Mouse (Mus musculus): Measurements from ENCODE around the gene Iffo1.
A peak's percentile ranks its signal among the peaks of the same experiment; 100 is the strongest.

Gene Iffo1

DNA sequence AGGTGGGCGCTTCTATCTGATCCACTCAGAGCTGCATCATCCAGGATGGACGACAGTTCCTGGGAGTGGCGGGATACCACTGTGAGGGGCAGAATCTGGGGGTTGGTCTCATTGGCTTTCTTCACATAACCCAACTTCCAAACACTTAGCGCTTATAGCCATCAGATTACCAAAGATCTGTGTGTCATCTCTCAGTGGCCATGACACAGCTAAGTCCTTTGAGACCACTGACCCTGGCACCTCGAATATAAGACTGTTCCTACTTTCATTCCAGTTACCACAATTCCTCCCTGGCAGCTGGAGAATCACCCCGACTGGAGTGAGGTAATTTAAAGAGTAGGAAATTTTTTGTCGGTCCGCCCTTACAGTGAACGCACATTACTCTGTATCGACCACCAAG, 41.2 kb downstream of the Iffo1 start:
- peaks cover 86% of the 10 kb centered on the region for H3K36me3 ChIP-seq (ENCODE audit: insufficient read depth, low read length)
- no peak overlapping the region for H3K4me3 ChIP-seq (replicated peaks; ENCODE audit: low read length)
- H3K4me1 ChIP-seq (replicated peaks; ENCODE audit: low read depth, low read length) = peaks cover 21% of the 10 kb centered on the region
- H3K27me3 ChIP-seq (ENCODE audit: insufficient read depth, low read length) = no peaks in the 10 kb centered on the region
- no peaks in the 10 kb centered on the region for H3K9me3 ChIP-seq (ENCODE audit: low read length)
- no peak for TF ChIP-seq POU5F1 (IDR thresholded peaks at IDR 0.05; ENCODE audit: borderline replicate concordance, low read length)
- TF ChIP-seq CTCF (conservative IDR thresholded peaks at IDR 0.05; ENCODE audit: low read length) = no peak
- TF ChIP-seq NANOG (IDR thresholded peaks at IDR 0.05; ENCODE audit: borderline replicate concordance, low read length) = no peak

DNA sequence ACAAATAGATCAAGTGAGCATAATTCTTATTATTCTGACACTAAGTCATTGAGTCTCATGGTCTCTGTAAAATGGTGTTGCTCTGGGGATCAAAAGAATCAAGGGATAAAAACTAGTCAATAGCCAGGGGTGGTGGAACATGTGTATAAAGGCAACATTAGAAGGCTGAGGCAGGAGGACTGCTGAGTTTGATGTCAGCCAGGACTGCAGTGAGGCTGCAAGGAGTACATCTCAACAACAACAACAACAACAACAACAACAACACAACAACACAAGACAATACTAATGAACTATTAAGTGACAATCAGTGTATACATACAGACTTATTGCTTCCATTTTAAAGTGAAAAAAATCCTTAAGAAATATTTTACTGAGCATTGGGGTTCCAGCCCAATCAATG, 45.8 kb downstream of the Iffo1 start:
- Histone ChIP-seq H3K27me3 (ENCODE audit: insufficient read depth, low read length) (no peaks in the 10 kb centered on the region), H3K4me1 (replicated peaks; ENCODE audit: low read depth, low read length) (peaks cover 42% of the 10 kb centered on the region), H3K4me3 (replicated peaks; ENCODE audit: low read length) (peak overlapping the region; percentile 96), H3K9me3 (ENCODE audit: low read length) (no peaks in the 10 kb centered on the region), H3K36me3 (ENCODE audit: insufficient read depth, low read length) (peaks cover 65% of the 10 kb centered on the region)
- TF ChIP-seq CTCF (conservative IDR thresholded peaks at IDR 0.05; ENCODE audit: low read length) = no peak
- TF ChIP-seq NANOG (IDR thresholded peaks at IDR 0.05; ENCODE audit: borderline replicate concordance, low read length) = no peak
- TF ChIP-seq POU5F1 (IDR thresholded peaks at IDR 0.05; ENCODE audit: borderline replicate concordance, low read length) = no peak

DNA sequence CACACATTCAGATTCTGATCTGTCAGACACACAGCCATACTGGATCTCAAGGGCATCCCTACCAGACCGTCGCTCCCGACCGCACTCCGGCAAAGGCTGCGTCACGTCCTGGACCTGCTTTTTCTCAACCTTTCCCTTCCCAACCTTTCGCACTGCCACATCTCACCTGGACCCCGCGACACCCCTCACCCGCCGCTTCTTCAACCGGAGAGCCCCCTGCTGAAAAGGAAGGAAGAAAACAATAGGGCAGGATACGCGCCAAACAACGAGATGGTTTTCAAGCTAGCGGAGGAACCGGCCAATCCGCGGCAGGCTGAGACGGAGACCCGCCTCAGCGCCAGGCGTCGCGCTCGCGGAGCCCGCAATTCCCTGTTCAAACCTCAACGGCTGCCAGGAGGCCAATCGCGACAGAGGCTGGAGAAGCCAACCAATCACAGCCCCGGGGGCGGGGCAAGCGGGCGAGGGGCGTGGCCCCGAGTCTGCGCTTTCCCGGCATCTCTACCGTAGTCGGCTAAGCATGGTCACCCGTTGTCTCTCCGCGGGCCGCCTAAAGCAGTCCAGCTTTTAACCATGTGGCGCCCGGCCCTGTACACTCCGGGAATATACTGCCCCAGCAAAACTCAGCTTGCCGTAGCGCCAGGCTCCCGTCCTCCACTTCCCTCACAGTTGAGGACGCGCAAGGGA, 46.4 kb downstream of the Iffo1 start, which contains the start of the genes Ncapd2 and Mrpl51:
Ncapd2 (minus strand) TSS at position 370 of the 684 bp plus-strand sequence.
Mrpl51 (plus strand) TSS at position 470 of the 684 bp plus-strand sequence.
- peak within 1 kb of the TSS; percentile 96 for H3K4me3 ChIP-seq (replicated peaks; ENCODE audit: low read length)
- peaks cover 58% of the 10 kb centered on the region for H3K36me3 ChIP-seq (ENCODE audit: insufficient read depth, low read length)
- H3K9me3 ChIP-seq (ENCODE audit: low read length) = no peaks in the 10 kb centered on the region
- no peak for TF ChIP-seq NANOG (IDR thresholded peaks at IDR 0.05; ENCODE audit: borderline replicate concordance, low read length)
- no peak for TF ChIP-seq CTCF (conservative IDR thresholded peaks at IDR 0.05; ENCODE audit: low read length)
- TF ChIP-seq POU5F1 (IDR thresholded peaks at IDR 0.05; ENCODE audit: borderline replicate concordance, low read length) = no peak
- peaks cover 49% of the 10 kb centered on the region for H3K4me1 ChIP-seq (replicated peaks; ENCODE audit: low read depth, low read length)
- no peaks in the 10 kb centered on the region for H3K27me3 ChIP-seq (ENCODE audit: insufficient read depth, low read length)

DNA sequence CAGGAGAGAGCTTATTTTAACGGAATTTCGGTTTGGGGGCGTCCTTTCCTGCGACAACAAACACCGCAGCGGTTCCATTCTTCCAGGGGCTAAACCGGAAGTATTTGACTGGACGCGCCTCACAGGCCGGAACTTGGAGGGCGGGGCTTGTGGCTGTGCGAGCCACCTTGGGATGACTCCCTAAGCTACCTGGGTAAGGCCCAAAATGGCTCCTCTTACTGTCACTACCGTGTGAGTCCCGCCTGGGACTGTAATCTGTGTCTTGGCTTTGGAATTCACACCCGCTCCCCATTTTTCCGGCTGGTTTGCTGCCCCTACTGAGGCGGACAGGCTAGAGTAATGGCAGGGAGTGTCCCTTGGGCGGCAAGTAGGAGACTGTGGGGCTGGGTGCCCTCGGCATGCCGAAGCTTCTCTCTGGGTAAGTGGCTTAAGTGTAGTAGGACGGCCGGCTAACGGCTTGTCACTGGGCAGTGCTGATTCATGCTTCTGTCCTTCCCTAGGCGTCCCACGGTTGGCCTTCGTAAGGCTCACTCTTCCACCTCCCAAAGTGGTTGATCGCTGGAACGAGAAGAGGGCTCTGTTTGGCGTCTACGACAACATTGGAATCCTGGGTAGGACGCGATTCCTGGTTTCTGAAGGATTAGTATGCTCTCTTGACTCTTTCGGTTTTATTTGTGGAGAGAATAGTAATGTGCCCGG, 47.1 kb downstream of the Iffo1 start:
- Histone ChIP-seq H3K27me3 (ENCODE audit: insufficient read depth, low read length) (no peaks in the 10 kb centered on the region), H3K36me3 (ENCODE audit: insufficient read depth, low read length) (peaks cover 51% of the 10 kb centered on the region), H3K9me3 (ENCODE audit: low read length) (no peaks in the 10 kb centered on the region), H3K4me3 (replicated peaks; ENCODE audit: low read length) (peak overlapping the region; percentile 96), H3K4me1 (replicated peaks; ENCODE audit: low read depth, low read length) (peaks cover 55% of the 10 kb centered on the region)
- TF ChIP-seq POU5F1 (IDR thresholded peaks at IDR 0.05; ENCODE audit: borderline replicate concordance, low read length) (no peak), CTCF (conservative IDR thresholded peaks at IDR 0.05; ENCODE audit: low read length) (no peak), NANOG (IDR thresholded peaks at IDR 0.05; ENCODE audit: borderline replicate concordance, low read length) (no peak)

DNA sequence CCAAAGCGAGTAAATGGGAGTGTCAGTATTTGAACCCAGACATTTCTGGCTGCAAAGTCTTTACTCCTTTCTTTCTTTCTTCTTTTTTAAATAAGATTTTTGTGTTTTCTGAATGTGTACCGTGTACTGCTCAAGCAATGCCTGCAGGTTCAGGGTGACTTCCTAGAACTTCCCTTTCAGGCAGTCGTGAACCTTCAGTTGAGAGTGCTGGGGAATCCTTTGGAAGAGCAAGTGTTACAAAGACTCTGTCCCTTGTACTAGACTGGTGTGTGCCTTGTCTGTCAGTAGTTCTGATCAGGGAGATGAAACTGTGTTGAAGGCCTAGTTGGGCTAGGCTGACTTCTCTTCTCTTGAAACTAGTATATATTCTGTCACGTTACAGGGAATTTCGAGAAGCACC, 47.8 kb downstream of the Iffo1 start:
- peaks cover 62% of the 10 kb centered on the region for H3K4me1 ChIP-seq (replicated peaks; ENCODE audit: low read depth, low read length)
- H3K36me3 ChIP-seq (ENCODE audit: insufficient read depth, low read length) = peaks cover 45% of the 10 kb centered on the region
- H3K9me3 ChIP-seq (ENCODE audit: low read length) = no peaks in the 10 kb centered on the region
- TF ChIP-seq POU5F1 (IDR thresholded peaks at IDR 0.05; ENCODE audit: borderline replicate concordance, low read length) (no peak), NANOG (IDR thresholded peaks at IDR 0.05; ENCODE audit: borderline replicate concordance, low read length) (no peak), CTCF (conservative IDR thresholded peaks at IDR 0.05; ENCODE audit: low read length) (no peak)
- H3K4me3 ChIP-seq (replicated peaks; ENCODE audit: low read length) = peak overlapping the region; percentile 96
- H3K27me3 ChIP-seq (ENCODE audit: insufficient read depth, low read length) = no peaks in the 10 kb centered on the region

DNA sequence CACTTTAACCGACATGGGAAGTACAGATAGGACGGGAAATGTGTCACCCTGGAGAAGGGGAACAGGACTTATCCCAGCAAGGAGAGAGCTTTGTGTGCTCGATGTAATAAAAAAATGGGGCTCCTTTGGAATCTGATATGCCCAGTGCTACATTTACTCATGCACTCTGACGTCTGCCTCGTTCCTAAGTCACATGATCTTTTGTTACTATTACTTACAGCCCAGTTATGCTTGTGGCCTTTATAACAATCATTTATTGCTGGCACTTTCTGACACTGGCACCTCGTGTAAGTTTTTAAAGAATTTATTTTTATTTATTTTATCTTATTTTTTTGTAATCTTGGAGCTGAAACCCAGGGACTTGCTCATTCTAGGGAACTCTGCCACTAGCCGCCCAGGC, 48.3 kb downstream of the Iffo1 start:
- TF ChIP-seq NANOG (IDR thresholded peaks at IDR 0.05; ENCODE audit: borderline replicate concordance, low read length) = no peak
- TF ChIP-seq CTCF (conservative IDR thresholded peaks at IDR 0.05; ENCODE audit: low read length) = no peak
- no peak for TF ChIP-seq POU5F1 (IDR thresholded peaks at IDR 0.05; ENCODE audit: borderline replicate concordance, low read length)
- Histone ChIP-seq H3K36me3 (ENCODE audit: insufficient read depth, low read length) (peaks cover 39% of the 10 kb centered on the region), H3K27me3 (ENCODE audit: insufficient read depth, low read length) (no peaks in the 10 kb centered on the region), H3K4me3 (replicated peaks; ENCODE audit: low read length) (peak overlapping the region; percentile 96), H3K4me1 (replicated peaks; ENCODE audit: low read depth, low read length) (peaks cover 67% of the 10 kb centered on the region), H3K9me3 (ENCODE audit: low read length) (no peaks in the 10 kb centered on the region)

DNA sequence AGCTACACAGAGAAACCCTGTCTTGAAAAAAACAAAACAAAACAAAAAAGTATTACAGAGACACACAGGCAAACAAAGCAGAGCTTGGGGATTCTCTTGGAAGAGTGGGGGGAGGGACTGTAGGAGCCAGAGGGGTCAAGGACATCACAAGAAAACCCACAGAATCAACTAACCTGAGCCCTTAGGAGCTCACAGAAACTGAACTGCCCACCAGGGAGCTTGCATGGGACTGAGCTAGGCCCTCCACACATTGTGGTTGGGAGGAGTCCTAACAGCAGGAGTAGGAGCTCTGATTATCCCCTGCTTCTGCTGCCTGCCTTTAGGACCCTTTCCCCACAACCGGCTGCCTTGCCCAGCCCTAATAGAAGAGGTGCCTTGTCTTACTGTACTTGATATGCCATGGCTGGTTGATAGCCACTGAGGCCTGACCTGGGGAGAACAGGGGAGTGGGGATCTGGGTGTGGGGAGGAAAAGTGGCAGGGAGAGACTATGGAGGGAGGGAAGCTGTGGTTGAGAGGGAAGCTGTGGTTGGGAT, 50.6 kb downstream of the Iffo1 start:
- Histone ChIP-seq H3K9me3 (ENCODE audit: low read length) (no peaks in the 10 kb centered on the region), H3K27me3 (ENCODE audit: insufficient read depth, low read length) (no peaks in the 10 kb centered on the region), H3K4me1 (replicated peaks; ENCODE audit: low read depth, low read length) (peaks cover 75% of the 10 kb centered on the region), H3K36me3 (ENCODE audit: insufficient read depth, low read length) (peaks cover 25% of the 10 kb centered on the region), H3K4me3 (replicated peaks; ENCODE audit: low read length) (peak overlapping the region; percentile 39)
- no peak for TF ChIP-seq CTCF (conservative IDR thresholded peaks at IDR 0.05; ENCODE audit: low read length)
- TF ChIP-seq NANOG (IDR thresholded peaks at IDR 0.05; ENCODE audit: borderline replicate concordance, low read length) = peak; percentile 25; the same call in 1 of the 2 replicates
- no peak for TF ChIP-seq POU5F1 (IDR thresholded peaks at IDR 0.05; ENCODE audit: borderline replicate concordance, low read length)

DNA sequence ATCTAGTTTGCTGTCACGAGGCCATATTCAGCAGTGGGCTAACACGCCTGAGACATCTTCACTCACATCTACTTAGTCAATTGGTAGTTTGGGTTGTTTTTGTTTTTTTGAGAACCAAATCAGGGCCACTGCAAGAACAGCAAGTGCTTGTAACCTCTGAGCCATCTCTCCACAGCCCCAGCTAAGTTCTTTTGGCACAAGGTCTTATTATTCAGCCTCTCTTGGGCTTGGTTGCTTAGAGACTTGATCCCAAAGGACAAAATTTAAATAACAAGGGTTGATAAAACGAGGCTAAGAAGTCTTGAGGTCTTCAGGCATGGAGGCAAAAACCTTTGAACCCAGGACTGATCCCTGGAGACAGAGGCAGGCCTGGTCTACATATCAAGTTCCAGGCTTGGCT, 51.3 kb downstream of the Iffo1 start:
- Histone ChIP-seq H3K4me1 (replicated peaks; ENCODE audit: low read depth, low read length) (peaks cover 73% of the 10 kb centered on the region), H3K4me3 (replicated peaks; ENCODE audit: low read length) (0 out of 2 replicates have a peak overlapping the region, but pooled peaks have one; percentile 4), H3K9me3 (ENCODE audit: low read length) (no peaks in the 10 kb centered on the region), H3K36me3 (ENCODE audit: insufficient read depth, low read length) (peaks cover 25% of the 10 kb centered on the region), H3K27me3 (ENCODE audit: insufficient read depth, low read length) (no peaks in the 10 kb centered on the region)
- TF ChIP-seq NANOG (IDR thresholded peaks at IDR 0.05; ENCODE audit: borderline replicate concordance, low read length) (no peak), CTCF (conservative IDR thresholded peaks at IDR 0.05; ENCODE audit: low read length) (no peak), POU5F1 (IDR thresholded peaks at IDR 0.05; ENCODE audit: borderline replicate concordance, low read length) (no peak)

Measured in E14TG2a.4 (cell line).